In genomic region chr9:63091101-63091921, GRCm38 (mm10) we compare ENCODE assay signal across 8 mouse cellular contexts. TPM values are rescaled to one million over a fixed set of nuclear protein-coding genes. Genes with fewer than 3 reads are reported as not detected.
DNase-seq lines count a peak whose midpoint lies in the region; ATAC-seq and TF ChIP-seq lines count a peak whose summit lies in the region.

No protein-coding gene starts in this region.

- H3K36me3 ChIP-seq in heart, embryonic 11.5 days (ENCODE audit: control insufficient read depth, insufficient read depth, low read length) = no peaks in the 10 kb centered on the region

- DNase-seq in embryo, embryonic 10.5 days (ENCODE audit: low spot score) = peak; percentile 52
- no peak for DNase-seq in embryo, embryonic 10 days (ENCODE audit: low spot score)
- DNase-seq in embryo, embryonic 11 days = peak; percentile 37
- peak; percentile 70 to 72 for DNase-seq in kidney, adult 8-10 months
- DNase-seq in lung, adult 2 months = peak; percentile 71
- DNase-seq in retina, embryonic 14.5 days (ENCODE audit: low spot score) = peak; percentile 18
- no peak for DNase-seq in spleen, postnatal 36 days (ENCODE audit: low spot score in 2 of 2)

- 16% methylated on average over 23 of the region's 23 CpGs for WGBS in heart, embryonic 11.5 days (ENCODE audit: insufficient replicate concordance)
- 25% methylated on average over 23 of the region's 23 CpGs for WGBS in lung, adult 2 months

- no peaks in the 10 kb centered on the region for H3K9me3 ChIP-seq in heart, embryonic 11.5 days (replicated peaks; ENCODE audit: control insufficient read depth, low read length)

- peak overlapping the region; percentile 67 for H3K4me2 ChIP-seq in heart, embryonic 11.5 days

- peak overlapping the region; percentile 63; the same call in 1 of the 2 replicates for H3K9ac ChIP-seq in heart, embryonic 11.5 days (ENCODE audit: low read depth, low read length)

- TF ChIP-seq POLR2A in lung, adult 2 months (IDR thresholded peaks at IDR 0.05; ENCODE audit: borderline replicate concordance, extremely low read depth, low read depth, low read length) = no peak

- no peaks in the 10 kb centered on the region for H3K27me3 ChIP-seq in heart, embryonic 11.5 days (ENCODE audit: control insufficient read depth, insufficient read depth, low read length)

- TF ChIP-seq CTCF in lung, adult 2 months (IDR thresholded peaks at IDR 0.05; ENCODE audit: insufficient read depth, low read length) = no peak

- peaks cover 23% of the 10 kb centered on the region for H3K4me1 ChIP-seq in heart, embryonic 11.5 days (ENCODE audit: control insufficient read depth, insufficient read depth, low read length)
- peaks cover 12% of the 10 kb centered on the region for H3K4me1 ChIP-seq in lung, adult 2 months (ENCODE audit: control insufficient read depth, insufficient read depth, low read length)

- H3K27ac ChIP-seq in heart, embryonic 11.5 days (ENCODE audit: low read depth, low read length) = peak overlapping the region; percentile 90

- ATAC-seq in heart, embryonic 11.5 days (replicated peaks; ENCODE audit: insufficient number of reproducible peaks, low FRiP score, low TSS enrichment) = no peak

- peak overlapping the region; percentile 38 for H3K4me3 ChIP-seq in heart, embryonic 11.5 days (ENCODE audit: low read depth, low read length)
- peak overlapping the region; percentile 91 for H3K4me3 ChIP-seq in lung, adult 2 months (replicated peaks; ENCODE audit: extremely low read depth, low read depth, low read length)

RNA-seq across cellular contexts. Expression of gene Skor1, which starts 57.5 kb away (rescaled TPM):
- not detected in 2 replicates for polyA plus RNA-seq in heart, embryonic 11.5 days (2014; fragmentation: Nextera tagmentation; extraction: Ambion mirVana)
- 0.02 and 0.07 TPM in 2 replicates for polyA plus RNA-seq in lung, adult 2 months (2012; rRNA removed)

Comparison
In these comparisons a context has a peak if more than half of its experiments do, and no peak if none do; other contexts are left out.
1. DNase-seq: peak in embryo, embryonic 10.5 days (single experiment), embryo, embryonic 11 days (single experiment), kidney, adult 8-10 months (2 of 2), lung, adult 2 months (single experiment) and retina, embryonic 14.5 days (single experiment); none in embryo, embryonic 10 days (single experiment) and spleen, postnatal 36 days (0 of 2).